Mouse (Mus musculus) stomach, embryonic 16.5 days (tissue): ENCODE results near the gene Casz1. TPM values are rescaled to one million over a fixed set of nuclear protein-coding genes. Genes with fewer than 3 reads are reported as not detected.

Experiments used
- ATAC-seq: fragments of 200-750 bp; cut with Nextera tagmentation; 2 replicates; pipeline ENCODE4 v1.8.0; 2017; ENCODE audit warnings: moderate number of reproducible peaks, moderate TSS enrichment; ENCODE audit not compliant: insufficient read depth, low FRiP score
- H3K27ac ChIP-seq: fragments of 300-500 bp; sonication (generic); 2 replicates; pipeline ENCODE4 v1.5.1; 2014; ENCODE audit warnings: low read length
- H3K27me3 ChIP-seq: fragments of 300-500 bp; sonication (generic); 2 replicates; pipeline ENCODE4 v1.6.1; 2014; ENCODE audit warnings: low read length, control low read depth, mixed read lengths; ENCODE audit not compliant: control insufficient read depth, insufficient read depth
- H3K36me3 ChIP-seq: fragments of 300-500 bp; sonication (generic); 2 replicates; pipeline ENCODE4 v1.6.1; 2014; ENCODE audit warnings: low read length; ENCODE audit not compliant: control insufficient read depth, insufficient read depth
- H3K4me1 ChIP-seq: fragments of 300-500 bp; sonication (generic); 2 replicates; pipeline ENCODE4 v1.6.1; 2014; ENCODE audit warnings: low read length, control low read depth, mixed read lengths; ENCODE audit not compliant: control insufficient read depth, insufficient read depth
- H3K4me2 ChIP-seq: fragments of 300-500 bp; sonication (generic); 2 replicates; pipeline ENCODE4 v1.6.1; 2014; ENCODE audit warnings: low read depth, low read length, mixed read lengths
- H3K4me3 ChIP-seq: fragments of 300-500 bp; sonication (generic); replicated peaks from 2 replicates; pipeline ENCODE4 v1.5.1; 2014; ENCODE audit warnings: mild to moderate bottlenecking, low read length
- H3K9ac ChIP-seq: fragments of 300-500 bp; sonication (generic); 2 replicates; pipeline ENCODE4 v1.6.1; 2014; ENCODE audit warnings: low read length
- H3K9me3 ChIP-seq: fragments of 300-500 bp; sonication (generic); replicated peaks from 2 replicates; pipeline ENCODE4 v1.6.1; 2016; ENCODE audit warnings: low read length, control low read depth; ENCODE audit not compliant: control insufficient read depth
- WGBS: fragments of 180-500 bp; shearing (Covaris S2); extraction: QIAGEN DNeasy Blood & Tissue Kit; methylation state at CpG from one replicate; pipeline ENCODE4 v1.1.7; 2014; 5-methylcytosine and 5-hydroxymethylcytosine counted together
- polyA plus RNA-seq: library from polyadenylated mRNA; unstranded; fragments of >200 nt; fragmentation: Nextera tagmentation; extraction: Ambion mirVana; gene quantifications from 2 replicates; pipeline ENCODE4 v1.2.1, GENCODE M21; 2015

Casz1 gene
- polyA plus RNA-seq, 1 experiment from 2014 or later: 9.9 TPM

DNA sequence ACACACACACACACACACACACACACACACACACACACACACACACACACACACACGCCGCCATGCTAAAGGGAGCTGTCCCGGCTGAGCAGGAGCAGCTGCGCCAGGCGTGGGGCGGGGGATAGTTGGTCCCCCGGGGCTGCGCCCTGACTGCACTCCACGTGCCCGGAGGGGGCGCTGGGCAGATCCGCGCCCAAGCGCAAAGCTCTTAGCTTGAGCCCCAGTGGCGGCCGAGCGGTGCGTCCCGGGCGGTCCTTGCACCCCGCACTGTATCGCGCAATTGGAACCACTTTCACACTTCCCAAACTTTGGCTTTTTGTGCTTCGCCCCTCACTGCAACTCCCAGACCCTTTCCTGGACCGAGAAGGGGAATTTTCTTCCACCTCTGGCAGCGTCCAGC is 2.6 kb downstream of the Casz1 start:
- H3K4me3 ChIP-seq: peak overlapping the region; percentile 75
- H3K9me3 ChIP-seq: no peaks in the 10 kb centered on the region
- ATAC-seq: peak; percentile 36; the same call in 1 of the 2 replicates
- WGBS: 2% methylated on average over 26 of the region's 26 CpGs
- no peaks in the 10 kb centered on the region for H3K36me3 ChIP-seq
- peak overlapping the region; percentile 97 for H3K4me2 ChIP-seq
- peak overlapping the region; percentile 19; the same call in 1 of the 2 replicates for H3K27ac ChIP-seq
- H3K4me1 ChIP-seq: peaks cover 27% of the 10 kb centered on the region
- peaks cover 17% of the 10 kb centered on the region for H3K27me3 ChIP-seq
- peak overlapping the region; percentile 24 for H3K9ac ChIP-seq

DNA sequence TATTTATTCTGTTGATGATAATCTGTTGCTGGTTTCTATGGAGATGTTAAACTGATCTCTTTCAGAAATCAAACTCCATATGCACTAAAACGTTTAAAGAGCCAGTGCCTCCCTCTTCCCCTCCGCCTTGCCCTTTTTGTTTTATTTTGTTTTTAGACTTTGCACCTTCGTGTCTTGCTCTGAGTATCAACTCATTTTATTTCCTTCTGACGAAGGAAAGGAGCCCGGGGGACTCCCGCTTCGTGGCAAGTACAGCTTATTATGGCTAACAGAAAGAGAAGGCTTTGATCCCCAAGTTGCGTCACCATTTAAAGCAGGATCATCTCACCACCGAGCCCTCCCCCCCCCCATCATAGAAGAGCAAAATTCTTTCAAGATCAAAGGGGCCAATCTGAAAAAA is 3.2 kb downstream of the Casz1 start:
- Histone ChIP-seq H3K4me1 (peaks cover 31% of the 10 kb centered on the region), H3K9me3 (no peaks in the 10 kb centered on the region), H3K27me3 (peaks cover 17% of the 10 kb centered on the region), H3K36me3 (no peaks in the 10 kb centered on the region), H3K4me2 (peak overlapping the region; percentile 97), H3K27ac (no peak overlapping the region), H3K4me3 (peak overlapping the region; percentile 75), H3K9ac (peak overlapping the region; percentile 24; the same call in 1 of the 2 replicates)
- 3% methylated on average over 9 of the region's 9 CpGs for WGBS
- no peak for ATAC-seq

GRCm38 (mm10) chr4:148808839-148809238 is 4.6 kb downstream of the Casz1 start:
- 12% methylated on average over 2 of the region's 2 CpGs for WGBS
- H3K27ac ChIP-seq: no peak overlapping the region
- H3K9me3 ChIP-seq: no peaks in the 10 kb centered on the region
- no peak overlapping the region for H3K4me2 ChIP-seq
- H3K36me3 ChIP-seq: no peaks in the 10 kb centered on the region
- H3K4me1 ChIP-seq: peaks cover 31% of the 10 kb centered on the region
- no peak overlapping the region for H3K9ac ChIP-seq
- peaks cover 17% of the 10 kb centered on the region for H3K27me3 ChIP-seq
- no peak for ATAC-seq
- H3K4me3 ChIP-seq: no peak overlapping the region

DNA sequence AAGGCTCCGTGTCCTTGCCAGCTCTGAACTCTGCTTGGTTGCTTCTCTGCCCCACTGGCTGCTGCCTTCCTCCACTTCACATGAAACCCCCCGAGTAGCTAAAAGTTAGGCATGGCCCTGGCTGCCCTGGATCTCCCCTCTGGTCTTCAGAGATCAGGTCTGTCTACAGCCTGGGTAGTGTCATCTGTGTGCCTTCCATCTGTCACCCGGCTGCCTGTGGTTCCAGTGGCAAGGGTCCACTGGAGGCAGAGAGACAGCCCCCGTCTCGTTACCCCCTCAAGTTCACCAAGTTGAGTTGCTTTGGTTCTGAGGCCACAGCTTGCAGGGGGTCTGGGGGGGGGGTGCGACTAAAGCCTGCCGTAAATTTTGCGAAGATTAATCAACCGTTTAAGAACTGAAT is 6.5 kb downstream of the Casz1 start:
- 78% methylated on average over 9 of the region's 9 CpGs for WGBS
- Histone ChIP-seq H3K27me3 (peaks cover 13% of the 10 kb centered on the region), H3K4me1 (peaks cover 33% of the 10 kb centered on the region), H3K4me3 (no peak overlapping the region), H3K36me3 (no peaks in the 10 kb centered on the region), H3K9ac (no peak overlapping the region), H3K4me2 (no peak overlapping the region), H3K27ac (no peak overlapping the region), H3K9me3 (no peaks in the 10 kb centered on the region)
- no peak for ATAC-seq

DNA sequence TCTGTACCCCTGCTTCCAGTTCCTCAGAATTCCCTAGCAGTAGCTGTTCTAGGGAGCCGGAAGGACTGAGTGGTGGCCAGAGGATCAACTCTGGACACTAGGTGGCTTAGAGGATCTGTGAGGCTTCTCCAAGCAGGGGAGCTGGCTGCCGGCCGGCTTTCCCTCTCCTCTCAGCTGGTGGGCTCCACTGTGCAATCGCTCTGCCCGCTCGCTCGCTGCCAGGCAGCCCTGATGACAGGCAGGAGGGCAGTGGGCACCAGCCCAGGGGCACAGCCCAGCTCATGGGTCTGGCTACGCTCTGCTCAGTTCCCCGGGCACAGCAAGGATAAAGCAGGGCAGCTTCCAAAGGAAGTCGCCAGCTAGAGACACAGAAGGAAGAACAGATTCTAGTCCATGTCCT is 7.7 kb downstream of the Casz1 start:
- H3K4me2 ChIP-seq: no peak overlapping the region
- 25% methylated on average over 10 of the region's 10 CpGs for WGBS

GRCm38 (mm10) chr4:148813247-148813646 is 9.0 kb downstream of the Casz1 start:
- H3K36me3 ChIP-seq: no peaks in the 10 kb centered on the region
- no peak for ATAC-seq
- WGBS: 86% methylated on average over 6 of the region's 6 CpGs

More for the DNA sequence above, 7.7 kb downstream of the Casz1 start:
- ATAC-seq: peak; percentile 45
- H3K27ac ChIP-seq: no peak overlapping the region
- peak overlapping the region; percentile 50; the same call in 1 of the 2 replicates for H3K9ac ChIP-seq
- no peak overlapping the region for H3K4me3 ChIP-seq
- no peaks in the 10 kb centered on the region for H3K36me3 ChIP-seq
- peaks cover 34% of the 10 kb centered on the region for H3K4me1 ChIP-seq
- H3K27me3 ChIP-seq: peaks cover 9% of the 10 kb centered on the region; the same call in 1 of the 2 replicates
- no peaks in the 10 kb centered on the region for H3K9me3 ChIP-seq

GRCm38 (mm10) chr4:148816556-148816955 is 12.3 kb downstream of the Casz1 start:
- no peaks in the 10 kb centered on the region for H3K36me3 ChIP-seq
- H3K4me3 ChIP-seq: no peak overlapping the region
- peaks cover 27% of the 10 kb centered on the region for H3K4me1 ChIP-seq
- H3K27me3 ChIP-seq: peaks cover 6% of the 10 kb centered on the region; the same call in 1 of the 2 replicates
- ATAC-seq: no peak
- H3K4me2 ChIP-seq: 0 out of 2 replicates have a peak overlapping the region, but pooled peaks have one; percentile 2
- no peaks in the 10 kb centered on the region for H3K9me3 ChIP-seq
- no peak overlapping the region for H3K27ac ChIP-seq
- WGBS: 20% methylated on average over 14 of the region's 14 CpGs
- peak overlapping the region; percentile 9; the same call in 1 of the 2 replicates for H3K9ac ChIP-seq

More at GRCm38 (mm10) chr4:148813247-148813646, 9.0 kb downstream of the Casz1 start:
- Histone ChIP-seq H3K27me3 (peaks cover 6% of the 10 kb centered on the region; the same call in 1 of the 2 replicates), H3K9ac (no peak overlapping the region), H3K27ac (no peak overlapping the region), H3K4me1 (peaks cover 35% of the 10 kb centered on the region), H3K9me3 (no peaks in the 10 kb centered on the region), H3K4me3 (no peak overlapping the region), H3K4me2 (no peak overlapping the region)

DNA sequence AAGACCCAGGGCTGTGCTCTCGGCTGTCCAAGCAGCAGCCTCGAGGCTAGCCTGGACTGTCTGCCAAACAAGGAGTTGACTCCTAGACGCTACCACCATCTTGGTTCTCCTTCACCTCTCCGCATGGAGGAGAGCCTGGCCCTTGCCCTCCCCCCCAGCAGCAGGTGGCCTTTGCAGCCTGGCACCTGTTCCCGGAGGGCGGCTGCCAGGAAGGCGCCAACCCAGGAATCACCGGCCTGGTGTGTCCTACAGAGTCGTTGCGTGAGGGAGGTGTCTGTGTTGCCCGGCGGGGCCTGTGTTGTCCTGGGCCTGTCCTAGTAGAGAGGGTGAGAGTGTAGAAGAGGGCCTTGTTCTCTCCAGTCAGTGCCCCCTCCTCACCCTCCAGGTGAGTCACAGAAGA is 13.9 kb downstream of the Casz1 start:
- Histone ChIP-seq H3K4me2 (no peak overlapping the region), H3K27ac (no peak overlapping the region), H3K9me3 (no peaks in the 10 kb centered on the region), H3K4me3 (no peak overlapping the region), H3K9ac (no peak overlapping the region), H3K36me3 (no peaks in the 10 kb centered on the region), H3K4me1 (peaks cover 23% of the 10 kb centered on the region), H3K27me3 (peaks cover 6% of the 10 kb centered on the region; the same call in 1 of the 2 replicates)
- no peak for ATAC-seq
- WGBS: 88% methylated on average over 12 of the region's 12 CpGs

DNA sequence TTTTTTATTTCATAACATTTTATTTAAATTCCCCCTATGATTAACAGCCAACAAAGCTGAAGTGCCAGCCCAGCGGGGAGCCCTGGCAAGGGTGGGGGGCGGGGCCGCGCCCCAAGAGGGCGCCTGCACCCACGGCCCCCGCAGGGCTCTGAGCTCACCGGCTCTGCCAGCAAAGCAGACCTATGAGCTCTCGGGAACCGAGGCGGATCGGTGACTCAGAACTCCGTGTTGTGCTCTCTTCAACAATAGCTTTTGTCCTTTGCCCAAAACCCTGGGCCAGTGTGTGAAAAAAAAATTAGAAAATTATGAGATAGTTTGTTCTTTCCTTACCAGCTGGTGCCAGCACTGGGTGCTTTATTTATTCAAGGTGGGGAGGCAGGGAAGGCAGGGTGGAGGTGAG is 15.9 kb downstream of the Casz1 start:
- Histone ChIP-seq H3K4me1 (peaks cover 17% of the 10 kb centered on the region), H3K4me2 (peak overlapping the region; percentile 11; the same call in 1 of the 2 replicates), H3K27ac (peak overlapping the region; percentile 83), H3K9ac (no peak overlapping the region), H3K27me3 (peaks cover 6% of the 10 kb centered on the region; the same call in 1 of the 2 replicates), H3K36me3 (no peaks in the 10 kb centered on the region), H3K9me3 (no peaks in the 10 kb centered on the region), H3K4me3 (no peak overlapping the region)
- 56% methylated on average over 13 of the region's 13 CpGs for WGBS
- peak; percentile 84 for ATAC-seq
